In genomic region chr4:67477264-67477845, GRCm38 (mm10) we compare ENCODE assay signal across 8 mouse cellular contexts.
A peak's percentile ranks its signal among the peaks of the same experiment; 100 is the strongest.
DNase-seq lines count a peak whose midpoint lies in the region; ATAC-seq and TF ChIP-seq lines count a peak whose summit lies in the region.

No protein-coding gene starts in this region.

- 11% methylated on average over 6 of the region's 6 CpGs for WGBS in heart, postnatal 0 days
- WGBS in heart, embryonic 10.5 days = 9% methylated on average over 6 of the region's 6 CpGs
- WGBS in forebrain, embryonic 11.5 days = 9% methylated on average over 6 of the region's 6 CpGs
- WGBS in kidney, embryonic 15.5 days = 11% methylated on average over 6 of the region's 6 CpGs
- 14% methylated on average over 6 of the region's 6 CpGs for WGBS in limb, embryonic 12.5 days

- ATAC-seq in heart, postnatal 0 days (ENCODE audit: insufficient read depth, low read depth) = no peak
- ATAC-seq in forebrain, embryonic 11.5 days (replicated peaks; ENCODE audit: low FRiP score) = peak; percentile 95
- peak; percentile 79 for ATAC-seq in kidney, embryonic 15.5 days (replicated peaks; ENCODE audit: low FRiP score)
- ATAC-seq in limb, embryonic 12.5 days (ENCODE audit: insufficient number of reproducible peaks, insufficient read depth, low FRiP score, low TSS enrichment, low read depth) = peak; percentile 63; the same call in 1 of the 2 replicates

- no peaks in the 10 kb centered on the region for H3K4me1 ChIP-seq in heart, postnatal 0 days (ENCODE audit: control insufficient read depth, insufficient read depth)
- H3K4me1 ChIP-seq in heart, embryonic 10.5 days = no peaks in the 10 kb centered on the region
- H3K4me1 ChIP-seq in forebrain, embryonic 11.5 days (replicated peaks; ENCODE audit: control insufficient read depth, insufficient read depth, low read length) = no peaks in the 10 kb centered on the region
- no peaks in the 10 kb centered on the region for H3K4me1 ChIP-seq in kidney, embryonic 15.5 days
- H3K4me1 ChIP-seq in limb, embryonic 12.5 days (replicated peaks) = no peaks in the 10 kb centered on the region

- no peak overlapping the region for H3K4me2 ChIP-seq in heart, postnatal 0 days (ENCODE audit: low read depth, low read length)
- no peak overlapping the region for H3K4me2 ChIP-seq in forebrain, embryonic 11.5 days (ENCODE audit: low read depth, low read length, severe bottlenecking)
- H3K4me2 ChIP-seq in kidney, embryonic 15.5 days = no peak overlapping the region
- H3K4me2 ChIP-seq in limb, embryonic 12.5 days = no peak overlapping the region

- H3K27me3 ChIP-seq in heart, postnatal 0 days (ENCODE audit: control insufficient read depth, insufficient read depth, low read length) = no peaks in the 10 kb centered on the region
- no peaks in the 10 kb centered on the region for H3K27me3 ChIP-seq in heart, embryonic 10.5 days (ENCODE audit: insufficient read depth, poor library complexity, severe bottlenecking)
- no peaks in the 10 kb centered on the region for H3K27me3 ChIP-seq in forebrain, embryonic 11.5 days (ENCODE audit: control insufficient read depth, insufficient read depth, low read length)
- H3K27me3 ChIP-seq in kidney, embryonic 15.5 days = no peaks in the 10 kb centered on the region
- no peaks in the 10 kb centered on the region for H3K27me3 ChIP-seq in limb, embryonic 12.5 days

- peak; percentile 39 for DNase-seq in heart, postnatal 0 days (ENCODE audit: low spot score)
- DNase-seq in heart, embryonic 10.5 days (ENCODE audit: low spot score) = no peak
- DNase-seq in brain, adult 2 months (ENCODE audit: low read depth, low spot score) = peak; percentile 94
- peak; percentile 53 for DNase-seq in forebrain, embryonic 11.5 days (ENCODE audit: low spot score)
- DNase-seq in retina, embryonic 14.5 days (ENCODE audit: low spot score) = peak; percentile 87
- no peak for DNase-seq in urinary bladder, adult 2 months (ENCODE audit: low spot score)

- no peaks in the 10 kb centered on the region for H3K9me3 ChIP-seq in heart, postnatal 0 days (replicated peaks; ENCODE audit: control insufficient read depth, low read length)
- no peaks in the 10 kb centered on the region for H3K9me3 ChIP-seq in heart, embryonic 10.5 days
- no peaks in the 10 kb centered on the region for H3K9me3 ChIP-seq in forebrain, embryonic 11.5 days (ENCODE audit: control insufficient read depth, low read length)
- H3K9me3 ChIP-seq in kidney, embryonic 15.5 days (replicated peaks) = no peaks in the 10 kb centered on the region
- H3K9me3 ChIP-seq in limb, embryonic 12.5 days = no peaks in the 10 kb centered on the region

- H3K27ac ChIP-seq in heart, postnatal 0 days (ENCODE audit: low read depth) = no peak overlapping the region
- H3K27ac ChIP-seq in heart, embryonic 10.5 days = no peak overlapping the region
- no peak overlapping the region for H3K27ac ChIP-seq in forebrain, embryonic 11.5 days (ENCODE audit: low read depth, low read length)
- no peak overlapping the region for H3K27ac ChIP-seq in kidney, embryonic 15.5 days
- no peak overlapping the region for H3K27ac ChIP-seq in limb, embryonic 12.5 days

- no peak for TF ChIP-seq EP300 in heart, postnatal 0 days (IDR thresholded peaks at IDR 0.05; ENCODE audit: low read depth)

- H3K36me3 ChIP-seq in heart, postnatal 0 days (replicated peaks; ENCODE audit: control insufficient read depth, insufficient read depth, low read length) = no peaks in the 10 kb centered on the region
- H3K36me3 ChIP-seq in heart, embryonic 10.5 days = no peaks in the 10 kb centered on the region
- no peaks in the 10 kb centered on the region for H3K36me3 ChIP-seq in forebrain, embryonic 11.5 days (ENCODE audit: control insufficient read depth, insufficient read depth, low read length)
- H3K36me3 ChIP-seq in kidney, embryonic 15.5 days = no peaks in the 10 kb centered on the region
- H3K36me3 ChIP-seq in limb, embryonic 12.5 days = no peaks in the 10 kb centered on the region

- TF ChIP-seq CTCF in heart, postnatal 0 days (IDR thresholded peaks at IDR 0.05; ENCODE audit: low read depth) = peak; percentile 57

- no peak overlapping the region for H3K4me3 ChIP-seq in heart, postnatal 0 days (ENCODE audit: low read depth, low read length)
- H3K4me3 ChIP-seq in heart, embryonic 10.5 days = no peak overlapping the region
- H3K4me3 ChIP-seq in forebrain, embryonic 11.5 days (ENCODE audit: low read depth, low read length) = no peak overlapping the region
- no peak overlapping the region for H3K4me3 ChIP-seq in kidney, embryonic 15.5 days (replicated peaks)
- no peak overlapping the region for H3K4me3 ChIP-seq in limb, embryonic 12.5 days (replicated peaks)

- H3K9ac ChIP-seq in heart, postnatal 0 days (replicated peaks; ENCODE audit: low read depth, low read length) = no peak overlapping the region
- no peak overlapping the region for H3K9ac ChIP-seq in forebrain, embryonic 11.5 days (ENCODE audit: low read length)
- H3K9ac ChIP-seq in kidney, embryonic 15.5 days = no peak overlapping the region
- H3K9ac ChIP-seq in limb, embryonic 12.5 days (replicated peaks) = no peak overlapping the region

Comparison
In these comparisons a context has a peak if more than half of its experiments do, and no peak if none do; other contexts are left out.
1. DNase-seq: peak in heart, postnatal 0 days (single experiment), brain, adult 2 months (single experiment), forebrain, embryonic 11.5 days (single experiment) and retina, embryonic 14.5 days (single experiment); none in heart, embryonic 10.5 days (single experiment) and urinary bladder, adult 2 months (single experiment).